Mouse (Mus musculus) spleen, adult 2 months (tissue): ENCODE measurements around the gene Mrto4.

Experiments
- CTCF ChIP-seq: fragments of 200-500 bp; IDR thresholded peaks from 2 replicates; pipeline ENCODE4 v1.5.1; 2011; ENCODE audit warnings: mild to moderate bottlenecking, inconsistent platforms; ENCODE audit not compliant: insufficient read depth, insufficient read length, insufficient replicate concordance; ENCODE audit errors: extremely low read depth
- POLR2A ChIP-seq: fragments of 200-500 bp; IDR thresholded peaks from 2 replicates; pipeline ENCODE4 v1.6.1; 2011; ENCODE audit warnings: low read depth, low read length, inconsistent platforms

GRCm38 (mm10) chr4:139380775-139381451 lies 28.5 kb upstream of the Mrto4 start:
- TF ChIP-seq CTCF (no peak), POLR2A (no peak)
